Mouse (Mus musculus): ENCODE measurements around the gene Atad5. TPM values are rescaled to one million over a fixed set of nuclear protein-coding genes. Genes with fewer than 3 reads are reported as not detected.
"Not testable (repeated sequence)": the region's sequence is repeated elsewhere in the genome, so short reads cannot be mapped to it uniquely, and the experiment has no call there.

The Atad5 gene
- polyA plus RNA-seq, 1 experiment from 2014 or later = 16.2 TPM

GRCm38 (mm10) chr11:80054659-80055058, 34.5 kb upstream of the Atad5 start:
- no peak for TF ChIP-seq CTCF (IDR thresholded peaks at IDR 0.05; ENCODE audit: low read depth)
- Histone ChIP-seq H3K4me2 (no peak overlapping the region), H3K9ac (no peak overlapping the region), H3K9me3 (ENCODE audit: low read depth, low read length) (no peaks in the 10 kb centered on the region), H3K27me3 (ENCODE audit: insufficient read depth, low read length) (no peaks in the 10 kb centered on the region), H3K4me3 (ENCODE audit: low read depth, low read length) (no peak overlapping the region), H3K36me3 (ENCODE audit: insufficient read depth) (peaks cover 69% of the 10 kb centered on the region), H3K4me1 (ENCODE audit: insufficient read depth) (no peaks in the 10 kb centered on the region), H3K27ac (ENCODE audit: low read depth) (no peak overlapping the region)
- ATAC-seq (ENCODE audit: insufficient read depth) (no peak), DNase-seq (no peak)
- WGBS = 29% methylated on average over 4 of the region's 4 CpGs

- ATAC-seq (ENCODE audit: insufficient read depth) (no peak), DNase-seq (no peak)
- H3K27ac ChIP-seq (ENCODE audit: low read depth) = no peak overlapping the region
- H3K4me2 ChIP-seq = no peak overlapping the region
- no peak overlapping the region for H3K9ac ChIP-seq
- H3K27me3 ChIP-seq (ENCODE audit: insufficient read depth, low read length) = no peaks in the 10 kb centered on the region
- WGBS = 90% methylated on average over 9 of the region's 9 CpGs
- H3K4me1 ChIP-seq (ENCODE audit: insufficient read depth) = no peaks in the 10 kb centered on the region
- H3K9me3 ChIP-seq (ENCODE audit: low read depth, low read length) = no peaks in the 10 kb centered on the region
- no peak for TF ChIP-seq CTCF (IDR thresholded peaks at IDR 0.05; ENCODE audit: low read depth)
- no peak overlapping the region for H3K4me3 ChIP-seq (ENCODE audit: low read depth, low read length)
- peaks cover 78% of the 10 kb centered on the region for H3K36me3 ChIP-seq (ENCODE audit: insufficient read depth)
These were observed 33.1 kb upstream of the Atad5 start for GRCm38 (mm10) chr11:80056141-80056540.

- H3K4me2 ChIP-seq = no peak overlapping the region
- no peak overlapping the region for H3K9ac ChIP-seq
- DNase-seq (no peak), ATAC-seq (ENCODE audit: insufficient read depth) (no peak)
- no peaks in the 10 kb centered on the region for H3K27me3 ChIP-seq (ENCODE audit: insufficient read depth, low read length)
- no peaks in the 10 kb centered on the region for H3K4me1 ChIP-seq (ENCODE audit: insufficient read depth)
- TF ChIP-seq CTCF (IDR thresholded peaks at IDR 0.05; ENCODE audit: low read depth) = no peak
- WGBS = 78% methylated on average over 4 of the region's 4 CpGs
- no peak overlapping the region for H3K27ac ChIP-seq (ENCODE audit: low read depth)
- H3K36me3 ChIP-seq (ENCODE audit: insufficient read depth) = peaks cover 56% of the 10 kb centered on the region
- H3K4me3 ChIP-seq (ENCODE audit: low read depth, low read length) = no peak overlapping the region
- no peaks in the 10 kb centered on the region for H3K9me3 ChIP-seq (ENCODE audit: low read depth, low read length)
These were observed 27.0 kb upstream of the Atad5 start for GRCm38 (mm10) chr11:80062159-80062558.

GRCm38 (mm10) chr11:80066373-80066772, 22.8 kb upstream of the Atad5 start:
- not testable (repeated sequence) for DNase-seq; H3K4me2 ChIP-seq; H3K27ac ChIP-seq (ENCODE audit: low read depth); H3K9ac ChIP-seq; H3K4me3 ChIP-seq (ENCODE audit: low read depth, low read length); H3K9me3 ChIP-seq (ENCODE audit: low read depth, low read length); H3K4me1 ChIP-seq (ENCODE audit: insufficient read depth); ATAC-seq (ENCODE audit: insufficient read depth); H3K27me3 ChIP-seq (ENCODE audit: insufficient read depth, low read length)
- peaks cover 20% of the 10 kb centered on the region for H3K36me3 ChIP-seq (ENCODE audit: insufficient read depth)
- 79% methylated on average over 4 of the region's 4 CpGs for WGBS

GRCm38 (mm10) chr11:80067558-80067957, 21.6 kb upstream of the Atad5 start:
- no peak for TF ChIP-seq CTCF (IDR thresholded peaks at IDR 0.05; ENCODE audit: low read depth)
- ATAC-seq (ENCODE audit: insufficient read depth) = no peak
- H3K36me3 ChIP-seq (ENCODE audit: insufficient read depth) = peaks cover 13% of the 10 kb centered on the region
- no peak overlapping the region for H3K27ac ChIP-seq (ENCODE audit: low read depth)
- H3K9me3 ChIP-seq (ENCODE audit: low read depth, low read length) = no peaks in the 10 kb centered on the region
- 76% methylated on average over 5 of the region's 5 CpGs for WGBS
- no peak overlapping the region for H3K9ac ChIP-seq
- H3K4me2 ChIP-seq = no peak overlapping the region
- peak; percentile 17 for DNase-seq
- H3K4me1 ChIP-seq (ENCODE audit: insufficient read depth) = no peaks in the 10 kb centered on the region
- H3K27me3 ChIP-seq (ENCODE audit: insufficient read depth, low read length) = no peaks in the 10 kb centered on the region
- no peak overlapping the region for H3K4me3 ChIP-seq (ENCODE audit: low read depth, low read length)

GRCm38 (mm10) chr11:80069815-80070214, 19.4 kb upstream of the Atad5 start:
- ATAC-seq (ENCODE audit: insufficient read depth) = no peak
- DNase-seq = peak; percentile 11
- Histone ChIP-seq H3K4me2 (no peak overlapping the region), H3K27me3 (ENCODE audit: insufficient read depth, low read length) (no peaks in the 10 kb centered on the region), H3K36me3 (ENCODE audit: insufficient read depth) (no peaks in the 10 kb centered on the region), H3K4me1 (ENCODE audit: insufficient read depth) (no peaks in the 10 kb centered on the region), H3K4me3 (ENCODE audit: low read depth, low read length) (no peak overlapping the region), H3K9me3 (ENCODE audit: low read depth, low read length) (no peaks in the 10 kb centered on the region), H3K9ac (no peak overlapping the region), H3K27ac (ENCODE audit: low read depth) (no peak overlapping the region)
- WGBS = 79% methylated on average over 3 of the region's 3 CpGs
- TF ChIP-seq CTCF (IDR thresholded peaks at IDR 0.05; ENCODE audit: low read depth) = no peak

GRCm38 (mm10) chr11:80071039-80071438, 18.2 kb upstream of the Atad5 start:
- Histone ChIP-seq H3K27me3 (ENCODE audit: insufficient read depth, low read length) (no peaks in the 10 kb centered on the region), H3K9me3 (ENCODE audit: low read depth, low read length) (no peaks in the 10 kb centered on the region), H3K27ac (ENCODE audit: low read depth) (no peak overlapping the region), H3K4me2 (no peak overlapping the region), H3K9ac (no peak overlapping the region), H3K4me1 (ENCODE audit: insufficient read depth) (no peaks in the 10 kb centered on the region), H3K4me3 (ENCODE audit: low read depth, low read length) (no peak overlapping the region), H3K36me3 (ENCODE audit: insufficient read depth) (no peaks in the 10 kb centered on the region; the same call in 1 of the 2 replicates)
- ATAC-seq (ENCODE audit: insufficient read depth) (no peak), DNase-seq (no peak)
- TF ChIP-seq CTCF (IDR thresholded peaks at IDR 0.05; ENCODE audit: low read depth) = no peak
- WGBS = 94% methylated on average over 2 of the region's 2 CpGs

- no peak for DNase-seq
- ATAC-seq (ENCODE audit: insufficient read depth) = no peak
- Histone ChIP-seq H3K4me2 (no peak overlapping the region), H3K9me3 (ENCODE audit: low read depth, low read length) (no peaks in the 10 kb centered on the region), H3K4me1 (ENCODE audit: insufficient read depth) (no peaks in the 10 kb centered on the region), H3K4me3 (ENCODE audit: low read depth, low read length) (no peak overlapping the region), H3K9ac (no peak overlapping the region), H3K27ac (ENCODE audit: low read depth) (no peak overlapping the region), H3K36me3 (ENCODE audit: insufficient read depth) (no peaks in the 10 kb centered on the region; the same call in 1 of the 2 replicates), H3K27me3 (ENCODE audit: insufficient read depth, low read length) (no peaks in the 10 kb centered on the region)
- 80% methylated on average over 3 of the region's 3 CpGs for WGBS
- TF ChIP-seq CTCF (IDR thresholded peaks at IDR 0.05; ENCODE audit: low read depth) = no peak
These were observed 16.8 kb upstream of the Atad5 start for GRCm38 (mm10) chr11:80072365-80072764.

Data from lung, embryonic 14.5 days (tissue).